8 mouse cellular contexts compared by ENCODE assay signal in the genomic region with DNA sequence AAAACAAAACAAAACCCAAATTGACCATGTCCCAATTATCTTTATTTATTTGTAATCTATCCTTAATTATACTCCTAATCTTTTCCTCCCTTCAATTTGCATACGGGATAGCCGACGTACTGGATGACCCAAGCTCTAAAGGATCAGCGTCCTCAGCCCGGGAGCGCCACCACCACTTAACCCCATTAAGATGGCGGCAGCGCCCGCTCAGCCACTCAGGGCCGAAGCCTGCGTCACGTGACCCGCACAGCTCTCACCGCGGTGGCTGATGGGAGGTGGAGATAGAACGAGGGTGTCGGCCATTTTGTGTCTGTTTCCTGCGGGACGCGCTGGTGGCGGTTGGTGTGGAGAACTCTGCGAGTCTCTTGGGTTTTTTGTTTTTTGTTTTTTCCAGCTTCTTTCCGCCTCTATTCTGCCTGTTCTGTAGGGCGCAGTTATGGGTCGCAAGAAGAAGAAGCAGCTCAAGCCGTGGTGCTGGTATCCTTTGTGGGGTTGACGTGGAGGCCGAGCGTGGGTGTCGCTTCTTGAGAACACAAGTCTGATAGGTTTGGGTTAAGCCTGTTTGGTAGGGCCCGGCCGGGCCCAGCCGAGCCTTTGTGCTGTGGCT. TPM values are rescaled to one million over a fixed set of nuclear protein-coding genes. Genes with fewer than 3 reads are reported as not detected.
DNase-seq lines count a peak whose midpoint lies in the region; ATAC-seq lines count a peak whose summit lies in the region.

A gene (plus strand): TSS at position 261 of the 607 bp plus-strand sequence.

- DNase-seq in MEL-GATA-1-ER (ENCODE audit: extremely low read depth, low read depth): peak; percentile 86
- DNase-seq in cerebellum, adult 8-10 months: peak; percentile 96
- DNase-seq in forelimb bud, embryonic 11.5 days (ENCODE audit: low read depth, low spot score): peak; percentile 97
- DNase-seq in layer of hippocampus, adult 9-10 months (ENCODE audit: low spot score): peak; percentile 94
- DNase-seq in ovary, postnatal 10 days (ENCODE audit: low spot score): peak; percentile 96
- peak; percentile 97 for DNase-seq in thymus, postnatal 10 days (ENCODE audit: low spot score in 2 of 2)

- peak; percentile 96 to 98 for ATAC-seq in hematopoietic stem cell, adult 5-6 weeks (replicated peaks in 1 of 2; ENCODE audit: insufficient read depth in 1 of 2, low FRiP score in 2 of 2, low TSS enrichment in 1 of 2, low read depth in 1 of 2, poor library complexity in 2 of 2, severe bottlenecking in 2 of 2)
- peak; percentile 98 for ATAC-seq in lung, embryonic 16.5 days (ENCODE audit: low read depth)

- peak within 1 kb of the TSS; percentile 99 for H3K9ac ChIP-seq in lung, embryonic 16.5 days (ENCODE audit: low read length)

- WGBS in lung, embryonic 16.5 days: 0% methylated on average over 33 of the region's 33 CpGs

- H3K9me3 ChIP-seq in lung, embryonic 16.5 days (ENCODE audit: control insufficient read depth, low read length): no peaks in the 10 kb centered on the region

- peaks cover 17% of the 10 kb centered on the region for H3K4me1 ChIP-seq in lung, embryonic 16.5 days (replicated peaks; ENCODE audit: control insufficient read depth, insufficient read depth, low read length)

- peak within 1 kb of the TSS; percentile 80 for H3K4me2 ChIP-seq in lung, embryonic 16.5 days (ENCODE audit: low read depth, low read length)

- peaks cover 11% of the 10 kb centered on the region for H3K36me3 ChIP-seq in lung, embryonic 16.5 days (ENCODE audit: control insufficient read depth, insufficient read depth, low read length)

- H3K27me3 ChIP-seq in lung, embryonic 16.5 days (ENCODE audit: control insufficient read depth, insufficient read depth, low read depth, low read length): no peaks in the 10 kb centered on the region

- peak within 1 kb of the TSS; percentile 92 for H3K27ac ChIP-seq in lung, embryonic 16.5 days (ENCODE audit: low read length)

- peak within 1 kb of the TSS; percentile 97 for H3K4me3 ChIP-seq in lung, embryonic 16.5 days (ENCODE audit: low read length)

RNA-seq across cellular contexts. Expression of the gene that starts here (rescaled TPM):
- total RNA-seq in hematopoietic stem cell, adult 5-6 weeks (2017): 221 and 239 TPM in 2 replicates
- 229 and 240 TPM in 2 replicates for polyA plus RNA-seq in lung, embryonic 16.5 days (2015; fragmentation: Nextera tagmentation; extraction: Ambion mirVana)

Comparison
In these comparisons a context has a peak if more than half of its experiments do, and no peak if none do; other contexts are left out.
1. Peak in every context shown above with its lines: DNase-seq, ATAC-seq, H3K4me3 ChIP-seq and H3K27ac ChIP-seq.